Mouse (Mus musculus) spleen, adult 2 months (tissue): ENCODE measurements around the gene Gm7697. TPM values are rescaled to one million over a fixed set of nuclear protein-coding genes. Genes with fewer than 3 reads are reported as not detected.
A peak's percentile ranks its signal among the peaks of the same experiment; 100 is the strongest.
"Not testable (repeated sequence)": the region's sequence is repeated elsewhere in the genome, so short reads cannot be mapped to it uniquely, and the experiment has no call there.

ENCODE experiments used
- DNase-seq, 2 experiments: peaks; one replicate each; pipeline versions ENCODE4 v3.0.0 to v3.0.0-alpha.2; 2012 to 2021; ENCODE audit warnings: low spot score in 2 of 2, low read depth in 1 of 2
- H3K27ac ChIP-seq: fragments of 200-500 bp; 2 replicates; pipeline ENCODE4 v1.5.1; 2012; ENCODE audit warnings: low read length, inconsistent platforms; ENCODE audit not compliant: insufficient read depth
- H3K27me3 ChIP-seq: fragments of 200-500 bp; 2 replicates; pipeline ENCODE4 v1.6.1; 2012; ENCODE audit warnings: mild to moderate bottlenecking, moderate library complexity, low read length, inconsistent platforms; ENCODE audit not compliant: control insufficient read depth, insufficient read depth
- H3K36me3 ChIP-seq: fragments of 200-500 bp; 2 replicates; pipeline ENCODE4 v1.6.1; 2012; ENCODE audit warnings: mild to moderate bottlenecking, low read length, inconsistent platforms; ENCODE audit not compliant: control insufficient read depth, insufficient read depth
- H3K4me1 ChIP-seq: fragments of 200-500 bp; 2 replicates; pipeline ENCODE4 v1.6.1; 2011; ENCODE audit warnings: inconsistent platforms; ENCODE audit not compliant: control insufficient read depth, insufficient read depth, insufficient read length
- H3K4me3 ChIP-seq: fragments of 200-500 bp; 2 replicates; pipeline ENCODE4 v1.5.1; 2011; ENCODE audit warnings: mild to moderate bottlenecking, inconsistent platforms; ENCODE audit not compliant: insufficient read depth, insufficient read length; ENCODE audit errors: extremely low read depth
- CTCF ChIP-seq: fragments of 200-500 bp; IDR thresholded peaks from 2 replicates; pipeline ENCODE4 v1.5.1; 2011; ENCODE audit warnings: mild to moderate bottlenecking, inconsistent platforms; ENCODE audit not compliant: insufficient read depth, insufficient read length, insufficient replicate concordance; ENCODE audit errors: extremely low read depth
- WGBS: fragments of 180-500 bp; shearing (Covaris S2); methylation state at CpG from one replicate; pipeline ENCODE4 v1.1.7; 2018; 5-methylcytosine and 5-hydroxymethylcytosine counted together
- polyA plus RNA-seq: library from polyadenylated mRNA; depleted of rRNA; stranded (reverse); fragments of >200 nt; gene quantifications from 2 replicates; pipeline ENCODE4 v1.2.3, GENCODE M21; 2012; rRNA removed

Gene Gm7697
- not detected in 2 replicates for polyA plus RNA-seq

DNA sequence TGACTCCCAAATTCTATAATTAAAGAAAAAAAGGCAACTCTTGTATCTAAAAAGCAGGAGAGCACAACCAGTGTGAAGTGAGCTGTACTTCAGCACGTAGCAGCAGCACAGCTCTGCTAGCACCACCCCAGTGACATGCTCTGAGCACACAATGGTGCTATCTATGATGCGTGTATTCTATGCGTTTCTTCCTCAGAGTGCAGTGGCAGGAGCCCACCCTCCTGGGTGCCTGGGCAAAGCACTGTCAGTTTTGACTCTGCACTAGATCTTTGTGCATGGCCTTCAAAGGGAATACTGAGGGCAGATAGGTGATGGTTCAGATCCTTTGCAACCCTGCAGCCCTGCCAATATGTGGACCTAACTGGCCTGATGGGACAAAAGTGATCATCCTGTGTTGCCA, at the start of gene Gm7697:
TSS of gene Gm7697 (minus strand) at position 101 of the 400 bp plus-strand sequence.
- not testable (repeated sequence) for H3K27ac ChIP-seq, H3K4me3 ChIP-seq, H3K36me3 ChIP-seq, H3K27me3 ChIP-seq, H3K4me1 ChIP-seq, DNase-seq
- 96% methylated on average over 3 of the region's 3 CpGs for WGBS

DNA sequence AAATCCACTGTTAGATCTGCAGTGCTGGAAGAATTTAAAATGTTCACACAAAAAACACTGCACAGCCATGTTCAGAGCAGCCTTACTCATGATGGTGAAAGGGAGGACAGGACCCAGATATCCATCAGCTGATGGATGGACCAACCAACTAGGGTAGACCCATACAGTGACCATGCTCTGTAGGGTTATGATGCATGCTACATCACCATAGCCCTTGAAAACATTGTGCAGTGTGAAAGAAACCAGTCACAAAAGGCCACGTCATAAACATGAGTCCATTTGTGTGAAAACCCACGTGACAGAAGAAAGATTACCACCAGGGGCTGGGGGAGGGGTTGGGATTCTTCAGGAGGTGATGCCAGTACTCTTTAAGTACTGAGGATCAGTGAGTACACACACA, 28.5 kb upstream of the Gm7697 start:
- not testable (repeated sequence) for H3K4me1 ChIP-seq, DNase-seq, H3K27me3 ChIP-seq, H3K4me3 ChIP-seq, H3K36me3 ChIP-seq, H3K27ac ChIP-seq
- 47% methylated on average over 2 of the region's 2 CpGs for WGBS

DNA sequence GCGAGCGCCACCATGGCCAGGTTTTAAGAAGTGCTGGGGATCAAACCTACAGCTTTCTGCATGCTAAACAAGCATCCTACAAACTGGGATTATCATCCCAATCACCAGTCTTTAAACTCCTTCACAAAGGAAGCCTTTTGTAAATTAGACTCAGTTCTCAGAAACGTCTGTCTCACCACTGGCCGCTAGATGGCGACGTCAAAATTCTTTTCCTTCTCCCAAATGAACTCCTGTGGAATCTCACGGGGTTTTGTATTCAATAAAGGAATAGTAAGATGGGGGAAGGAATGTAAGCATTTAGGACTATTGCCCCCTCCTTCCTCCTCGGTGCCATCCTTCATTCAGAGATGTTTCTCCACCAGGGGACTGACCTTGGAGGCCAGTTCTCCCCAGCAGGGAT, 26.8 kb upstream of the Gm7697 start:
- DNase-seq, H3K27ac ChIP-seq, H3K4me1 ChIP-seq, H3K4me3 ChIP-seq, H3K27me3 ChIP-seq, H3K36me3 ChIP-seq: not testable (repeated sequence)
- 13% methylated on average over 8 of the region's 8 CpGs for WGBS

DNA sequence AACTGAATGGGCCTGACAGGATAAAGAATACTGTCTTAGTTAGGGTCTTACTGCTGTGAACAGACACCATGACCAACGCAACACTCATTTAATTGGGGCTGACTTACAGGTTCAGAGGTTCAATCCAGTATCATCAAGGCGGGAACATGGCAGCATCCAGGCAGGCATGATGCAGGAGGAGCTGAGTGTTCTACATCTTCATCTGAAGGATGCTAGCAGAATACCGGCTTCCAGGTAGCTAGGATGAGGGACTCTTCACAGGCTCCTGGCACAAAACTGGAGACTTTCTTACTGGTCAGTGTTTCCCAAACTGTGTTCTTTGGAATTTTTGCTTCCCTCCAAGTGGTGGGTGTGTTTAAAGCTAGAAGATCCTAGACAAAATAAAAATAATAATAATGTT, 25.3 kb upstream of the Gm7697 start:
- H3K4me1 ChIP-seq, DNase-seq, H3K27me3 ChIP-seq, H3K4me3 ChIP-seq, H3K36me3 ChIP-seq, H3K27ac ChIP-seq: not testable (repeated sequence)
- 95% methylated on average over 3 of the region's 3 CpGs for WGBS

DNA sequence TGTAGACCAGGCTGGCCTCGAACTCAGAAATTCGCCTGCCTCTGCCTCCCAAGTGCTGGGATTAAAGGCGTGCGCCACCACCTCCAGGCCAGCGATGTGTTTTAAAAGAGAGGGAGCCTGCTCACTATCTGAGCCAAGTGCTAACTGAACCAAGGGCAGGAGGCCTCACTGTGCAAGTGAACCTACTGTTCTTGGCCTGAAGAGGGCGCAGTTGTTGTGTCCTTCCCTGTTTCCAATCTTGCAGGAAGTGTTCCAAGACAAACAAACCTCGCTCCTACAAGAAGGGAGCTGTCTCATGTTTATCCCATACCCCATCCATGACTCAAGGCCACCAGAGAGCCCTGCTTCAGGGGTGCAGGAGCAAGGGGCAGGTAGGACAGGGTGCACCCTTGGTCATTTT, 24.4 kb upstream of the Gm7697 start:
- not testable (repeated sequence) for H3K4me1 ChIP-seq, H3K27ac ChIP-seq, H3K4me3 ChIP-seq, DNase-seq, H3K36me3 ChIP-seq, H3K27me3 ChIP-seq
- 0 out of 2 replicates have a peak, but pooled peaks have one; percentile 5 for TF ChIP-seq CTCF
- 69% methylated on average over 7 of the region's 7 CpGs for WGBS

DNA sequence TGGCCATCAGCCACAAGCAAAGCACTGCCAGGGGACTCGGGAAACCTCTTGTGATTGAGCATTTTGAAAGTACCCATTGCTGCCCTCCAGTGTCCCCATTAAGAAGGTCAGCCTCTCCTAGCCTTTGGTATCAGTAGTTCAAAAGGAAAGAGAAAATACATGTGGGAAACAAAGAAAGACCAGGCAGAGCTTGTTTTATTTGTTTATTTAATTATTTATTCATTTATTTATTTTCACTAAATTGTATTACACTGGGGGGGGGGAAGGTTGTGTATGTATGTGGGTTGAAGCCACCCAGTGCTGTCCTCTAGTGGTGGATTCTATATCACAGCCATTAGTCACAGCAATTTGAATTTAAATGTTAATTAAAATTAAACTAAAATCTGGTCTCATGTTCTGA, 22.2 kb upstream of the Gm7697 start:
- 64% methylated on average over 1 of the region's 1 CpGs for WGBS
- not testable (repeated sequence) for H3K4me1 ChIP-seq, H3K27ac ChIP-seq, H3K27me3 ChIP-seq, DNase-seq, H3K36me3 ChIP-seq, H3K4me3 ChIP-seq

DNA sequence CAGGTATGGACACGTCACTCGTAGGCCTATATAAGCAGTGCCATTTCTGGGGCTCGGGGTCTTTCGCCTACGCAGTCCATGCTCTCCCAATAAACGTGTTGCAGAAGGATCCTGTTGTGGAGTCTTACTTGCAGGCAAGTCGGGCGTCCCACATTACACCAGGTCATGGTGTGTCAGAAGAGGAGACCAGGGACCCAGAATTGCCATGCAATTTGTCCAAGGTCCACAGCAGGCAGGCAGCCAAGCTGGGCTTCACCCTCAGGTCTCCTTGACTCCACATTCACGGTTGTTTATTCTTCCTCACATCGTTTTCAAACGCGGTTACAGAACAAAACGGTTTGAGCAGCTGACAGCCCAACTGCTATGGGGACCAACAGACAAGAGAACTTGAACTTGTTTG, 21.7 kb upstream of the Gm7697 start:
- not testable (repeated sequence) for DNase-seq, H3K27me3 ChIP-seq, H3K36me3 ChIP-seq, H3K4me1 ChIP-seq, H3K4me3 ChIP-seq, H3K27ac ChIP-seq
- 83% methylated on average over 13 of the region's 13 CpGs for WGBS

DNA sequence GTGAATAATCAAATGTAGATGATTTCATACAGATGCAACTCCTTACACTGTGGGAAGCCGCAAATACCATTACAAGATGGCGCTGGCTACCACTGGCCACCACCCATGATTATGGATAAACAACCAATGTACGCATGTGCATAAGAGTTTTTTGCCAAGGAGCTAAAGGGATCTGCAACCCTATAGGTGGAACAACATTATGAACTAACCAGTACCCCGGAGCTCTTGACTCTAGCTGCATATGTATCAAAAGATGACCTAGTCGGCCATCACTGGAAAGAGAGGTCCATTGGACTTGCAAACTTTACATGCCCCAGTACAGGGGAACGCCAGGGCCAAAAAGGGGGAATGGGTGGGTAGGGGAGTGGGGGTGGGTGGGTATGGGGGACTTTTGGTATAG, 21.2 kb upstream of the Gm7697 start:
- not testable (repeated sequence) for DNase-seq, H3K36me3 ChIP-seq, H3K4me1 ChIP-seq, H3K4me3 ChIP-seq, H3K27ac ChIP-seq, H3K27me3 ChIP-seq
- WGBS, result 88% methylated on average over 6 of the region's 6 CpGs

DNA sequence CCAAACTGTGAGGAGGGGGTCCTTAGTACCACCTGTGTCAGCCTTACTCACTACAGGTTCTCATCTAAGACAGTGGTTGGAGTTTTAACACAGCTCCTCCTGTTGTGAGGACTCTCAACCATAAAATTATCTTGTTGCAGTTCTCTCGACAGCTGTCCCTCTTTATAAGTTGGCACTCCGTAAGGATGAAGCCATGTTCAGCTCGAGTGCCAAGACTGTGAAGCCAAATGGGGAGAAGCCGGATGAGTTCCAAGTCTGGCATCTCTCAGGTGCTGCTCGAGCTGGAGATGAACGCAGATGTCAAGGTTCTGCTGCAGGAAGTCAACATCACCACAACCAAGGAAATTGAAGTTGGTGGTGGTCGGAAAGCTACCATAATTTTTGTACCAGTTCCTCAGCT, 18.0 kb upstream of the Gm7697 start:
- 68% methylated on average over 7 of the region's 7 CpGs for WGBS

DNA sequence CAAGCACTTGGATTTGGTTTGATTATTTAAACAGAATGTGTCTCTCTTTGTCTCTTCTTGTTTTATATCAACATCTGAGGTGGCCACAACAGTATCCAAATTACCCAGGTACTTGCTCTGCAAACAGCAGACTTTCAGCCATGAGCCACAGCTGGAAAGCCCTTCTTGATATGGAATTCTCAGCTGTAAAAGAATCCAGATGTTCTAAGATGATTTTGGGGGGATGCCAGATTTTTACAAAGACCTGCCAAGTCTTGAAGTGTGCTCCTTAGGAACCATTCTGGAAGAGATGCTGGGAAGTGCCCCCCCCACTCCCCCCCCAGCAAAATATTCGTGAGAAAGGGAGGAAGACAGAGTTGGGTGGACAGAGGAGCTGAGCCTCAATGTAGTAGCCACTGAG, 17.6 kb upstream of the Gm7697 start:
- H3K4me3 ChIP-seq, H3K27me3 ChIP-seq, H3K4me1 ChIP-seq, H3K27ac ChIP-seq, DNase-seq, H3K36me3 ChIP-seq: not testable (repeated sequence)
- WGBS, result 38% methylated on average over 1 of the region's 1 CpGs

More for the DNA sequence above, 18.0 kb upstream of the Gm7697 start:
- not testable (repeated sequence) for H3K27ac ChIP-seq, H3K4me1 ChIP-seq, H3K4me3 ChIP-seq, H3K27me3 ChIP-seq, DNase-seq, H3K36me3 ChIP-seq

DNA sequence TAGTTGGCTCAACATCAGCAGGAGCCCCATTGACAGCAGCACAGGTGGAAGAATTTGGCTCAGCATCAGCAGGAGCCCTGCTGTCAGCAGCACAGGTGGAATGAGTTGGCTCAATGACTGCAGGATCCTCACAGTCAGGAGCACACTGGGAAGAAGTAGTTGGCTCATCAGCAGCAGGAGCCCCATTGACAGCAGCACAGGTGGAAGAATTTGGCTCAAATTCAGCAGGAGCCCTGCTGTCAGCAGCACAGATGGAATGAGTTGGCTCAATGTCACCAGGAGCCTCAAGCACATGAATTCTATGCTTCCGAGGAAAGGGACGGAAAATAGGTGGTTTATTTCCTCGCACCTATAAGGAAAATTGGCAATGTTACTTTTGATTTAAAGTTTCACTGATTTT, 47.8 kb downstream of the Gm7697 start:
- not testable (repeated sequence) for H3K27me3 ChIP-seq, H3K4me3 ChIP-seq, DNase-seq, H3K4me1 ChIP-seq, H3K36me3 ChIP-seq, H3K27ac ChIP-seq
- 82% methylated on average over 3 of the region's 3 CpGs for WGBS
